Mouse (Mus musculus) embryonic fibroblast, embryonic 13.5 days (primary cell): ENCODE measurements at regions not wholly inside any gene's neighbourhood (a gene's known extent, or its start where the extent isn't known, plus 50 kb on each side); places are given as distances from the start of the nearest gene placed in this dataset.

Source experiments
- CTCF ChIP-seq: IDR thresholded peaks from 2 replicates; pipeline ENCODE4 v1.5.1; 2011; ENCODE audit warnings: mild to moderate bottlenecking, control low read depth, low read length, moderate library complexity, borderline replicate concordance; ENCODE audit not compliant: insufficient read depth
- POLR2A ChIP-seq: IDR thresholded peaks from 2 replicates; pipeline ENCODE4 v1.6.1; 2011; ENCODE audit warnings: low read depth, mild to moderate bottlenecking, control low read depth, low read length, moderate library complexity

DNA sequence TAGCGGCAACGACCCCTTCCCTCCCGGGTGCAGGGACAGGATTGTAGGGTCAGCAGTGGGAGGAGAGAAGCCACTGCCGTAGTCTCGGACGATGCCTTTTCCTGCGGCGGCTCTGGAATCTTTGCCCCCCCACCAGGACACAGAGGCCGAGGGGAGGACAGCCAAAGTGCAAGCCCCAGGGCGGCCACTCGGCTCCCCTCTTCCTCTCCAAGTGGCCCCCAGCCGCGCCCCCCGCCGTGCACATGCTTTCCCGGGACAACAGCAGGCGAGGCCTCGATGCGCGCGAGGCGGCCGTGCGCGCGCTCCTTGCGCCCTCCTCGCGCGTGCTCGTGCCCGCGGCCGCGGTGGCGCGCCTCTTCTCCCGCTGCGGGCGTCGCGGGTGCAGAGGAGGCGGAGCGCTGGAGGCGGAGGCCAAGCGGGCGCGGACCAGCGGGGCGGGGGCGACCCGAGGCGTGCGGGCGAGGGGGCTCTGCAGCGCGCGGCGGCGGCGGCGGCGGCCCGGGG, 83.9 kb upstream of the Arhgap32 start:
- no peak for TF ChIP-seq CTCF
- TF ChIP-seq POLR2A = peak; percentile 51; the same call in 1 of the 2 replicates
